Mouse (Mus musculus) adrenal gland, adult 2 months (tissue): ENCODE measurements around the gene Zfp740. TPM values are rescaled to one million over a fixed set of nuclear protein-coding genes. Genes with fewer than 3 reads are reported as not detected.

ENCODE experiments used
- DNase-seq: peaks from one replicate; pipeline ENCODE4 v3.0.0; 2021
- polyA plus RNA-seq: library from polyadenylated mRNA; depleted of rRNA; stranded (reverse); fragments of >200 nt; gene quantifications from 2 replicates; pipeline ENCODE4 v1.2.3, GENCODE M21; 2012
- total RNA-seq, 2 experiments: library from RNA; stranded (reverse); gene quantifications; 2 replicates each; pipeline ENCODE4 v1.2.3; 2021

The Zfp740 gene
- total and polyA plus RNA-seq, 3 experiments = 14.4 to 60.7 (median 48.6) TPM

GRCm38 (mm10) chr15:102192271-102192812, 10.7 kb upstream of the Zfp740 start:
- DNase-seq = no peak

GRCm38 (mm10) chr15:102192820-102193386, 10.1 kb upstream of the Zfp740 start:
- DNase-seq = no peak

GRCm38 (mm10) chr15:102193652-102194051, 9.4 kb upstream of the Zfp740 start:
- DNase-seq = no peak

GRCm38 (mm10) chr15:102194439-102194838, 8.6 kb upstream of the Zfp740 start:
- DNase-seq = no peak

- DNase-seq = no peak
Measured at GRCm38 (mm10) chr15:102195373-102195772, 7.7 kb upstream of the Zfp740 start.

- peak; percentile 53 for DNase-seq
Measured at GRCm38 (mm10) chr15:102198841-102199240, 4.2 kb upstream of the Zfp740 start.

- DNase-seq = peak; percentile 85
Measured at GRCm38 (mm10) chr15:102203835-102204381, 859 bp downstream of the Zfp740 start.

GRCm38 (mm10) chr15:102204674-102205505, 1.8 kb downstream of the Zfp740 start, which contains the start of gene Csad:
Gene Csad, minus strand, starts transcription at chr15:102204724.
- peak; percentile 57 for DNase-seq

GRCm38 (mm10) chr15:102205779-102206178, 2.7 kb downstream of the Zfp740 start:
- no peak for DNase-seq

GRCm38 (mm10) chr15:102207351-102207750, 4.3 kb downstream of the Zfp740 start:
- no peak for DNase-seq

GRCm38 (mm10) chr15:102208092-102208561, 5.1 kb downstream of the Zfp740 start:
- no peak for DNase-seq

GRCm38 (mm10) chr15:102209114-102209513, 6.1 kb downstream of the Zfp740 start:
- DNase-seq = no peak

- DNase-seq = no peak
Measured at GRCm38 (mm10) chr15:102210816-102211215, 7.8 kb downstream of the Zfp740 start.

GRCm38 (mm10) chr15:102211895-102212294, 8.8 kb downstream of the Zfp740 start:
- DNase-seq = no peak

GRCm38 (mm10) chr15:102214132-102214531, 11.1 kb downstream of the Zfp740 start:
- DNase-seq = no peak

- DNase-seq = no peak
Measured at GRCm38 (mm10) chr15:102215624-102216023, 12.6 kb downstream of the Zfp740 start.

- DNase-seq = no peak
Measured at GRCm38 (mm10) chr15:102216459-102217228, 13.6 kb downstream of the Zfp740 start.

- DNase-seq = no peak
Measured at GRCm38 (mm10) chr15:102217325-102217724, 14.3 kb downstream of the Zfp740 start.

GRCm38 (mm10) chr15:102222386-102222785, 19.3 kb downstream of the Zfp740 start:
- DNase-seq = no peak

- peak; percentile 87 for DNase-seq
Measured at GRCm38 (mm10) chr15:102224186-102224991, 21.3 kb downstream of the Zfp740 start.
